In the genomic region with DNA sequence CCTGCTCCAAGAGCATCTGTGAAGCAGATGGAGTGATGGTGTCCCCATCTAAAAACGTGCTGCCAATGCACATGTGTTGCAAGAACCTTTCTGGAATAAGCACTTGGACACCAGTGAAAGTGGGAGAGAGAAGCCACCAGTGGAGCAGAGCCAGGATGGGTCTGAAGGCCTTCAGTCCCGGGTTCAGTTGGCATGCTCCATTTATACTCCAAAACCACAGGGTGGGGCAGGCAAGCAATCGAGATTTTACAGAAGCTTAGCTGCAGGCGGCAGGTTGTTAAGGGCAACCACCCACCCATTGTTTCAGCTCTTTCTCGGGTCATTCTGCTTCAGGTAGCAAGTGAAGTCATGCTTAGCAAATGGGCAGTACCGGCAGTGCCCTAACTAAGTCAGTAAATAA, we compare ENCODE assay signal across 18 mouse cellular contexts. TPM values are rescaled to one million over a fixed set of nuclear protein-coding genes. Genes with fewer than 3 reads are reported as not detected.
DNase-seq lines count a peak whose midpoint lies in the region; ATAC-seq and TF ChIP-seq lines count a peak whose summit lies in the region.
"Had no signal": no experiment of that assay in that cellular context is flagged by ENCODE, and none has a peak within 500 bp of the region (broad histone marks: within the 10 kb centered on the region; RNA-seq: fewer than 3 reads in every experiment).

No protein-coding gene starts in this region.

- H3K9me3 ChIP-seq in forebrain, embryonic 13.5 days (replicated peaks) = no peaks in the 10 kb centered on the region
- no peaks in the 10 kb centered on the region for H3K9me3 ChIP-seq in forebrain, embryonic 10.5 days
- H3K9me3 ChIP-seq: embryonic facial prominence, embryonic 12.5 days; hindbrain, embryonic 15.5 days; limb, embryonic 10.5 days; liver, embryonic 12.5 days; lung, embryonic 15.5 days had no signal

- DNase-seq in forebrain, embryonic 10.5 days (ENCODE audit: extremely low spot score, low spot score) = no peak
- DNase-seq in left cerebral cortex, postnatal 4 days = peak; percentile 48
- no peak for DNase-seq in left cerebral cortex, postnatal 14 days (ENCODE audit: low spot score in 2 of 2)
- DNase-seq in brain, embryonic 14.5 days (ENCODE audit: low read depth) = peak; percentile 48
- DNase-seq in layer of hippocampus, postnatal 36 days = peak; percentile 33 to 40
- DNase-seq in kidney, adult 8-10 months = no peak
- DNase-seq: gastrocnemius, adult 2 months; heart, adult 2 months; kidney, adult 2 months had no signal

- H3K4me1 ChIP-seq in forebrain, embryonic 13.5 days = peaks cover 11% of the 10 kb centered on the region
- peaks cover 18% of the 10 kb centered on the region for H3K4me1 ChIP-seq in forebrain, embryonic 10.5 days
- H3K4me1 ChIP-seq: hindbrain, embryonic 15.5 days; limb, embryonic 10.5 days; liver, embryonic 12.5 days; lung, embryonic 15.5 days had no signal

- no peaks in the 10 kb centered on the region for H3K36me3 ChIP-seq in forebrain, embryonic 13.5 days (ENCODE audit: poor library complexity, severe bottlenecking)
- no peaks in the 10 kb centered on the region for H3K36me3 ChIP-seq in forebrain, embryonic 10.5 days (replicated peaks)
- H3K36me3 ChIP-seq: embryonic facial prominence, embryonic 12.5 days; hindbrain, embryonic 15.5 days; limb, embryonic 10.5 days; liver, embryonic 12.5 days; lung, embryonic 15.5 days had no signal

- intact Hi-C loops in left cerebral cortex, postnatal 4 days (cut with DNase I) = loop anchor here (10.0 kb wide), 2 partner anchors 524 to 986 kb away; no protein-coding TSS in a partner anchor
- intact Hi-C loops in left cerebral cortex, postnatal 14 days (cut with DNase I) = no loop called here

- no peak overlapping the region for H3K9ac ChIP-seq in forebrain, embryonic 13.5 days
- H3K9ac ChIP-seq: embryonic facial prominence, embryonic 12.5 days; hindbrain, embryonic 15.5 days; liver, embryonic 12.5 days; lung, embryonic 15.5 days had no signal

- 0 out of 2 replicates have a peak, but pooled peaks have one; percentile 10 for ATAC-seq in forebrain, embryonic 13.5 days
- ATAC-seq in erythroid progenitor cell, adult 5-6 weeks (replicated peaks; ENCODE audit: low FRiP score, poor library complexity, severe bottlenecking) = no peak
- ATAC-seq: liver, embryonic 12.5 days had no signal

- no peak overlapping the region for H3K27ac ChIP-seq in forebrain, embryonic 13.5 days
- H3K27ac ChIP-seq in forebrain, embryonic 10.5 days = no peak overlapping the region
- H3K27ac ChIP-seq: embryonic facial prominence, embryonic 12.5 days; gastrocnemius, adult 2 months; heart, adult 2 months; hindbrain, embryonic 15.5 days; limb, embryonic 10.5 days; liver, embryonic 12.5 days; lung, embryonic 15.5 days had no signal

- no peak overlapping the region for H3K4me2 ChIP-seq in forebrain, embryonic 13.5 days
- H3K4me2 ChIP-seq: embryonic facial prominence, embryonic 12.5 days; hindbrain, embryonic 15.5 days; liver, embryonic 12.5 days; lung, embryonic 15.5 days had no signal

- H3K4me3 ChIP-seq in forebrain, embryonic 13.5 days = no peak overlapping the region
- no peak overlapping the region for H3K4me3 ChIP-seq in forebrain, embryonic 10.5 days
- H3K4me3 ChIP-seq: embryonic facial prominence, embryonic 12.5 days; gastrocnemius, adult 2 months; heart, adult 2 months; hindbrain, embryonic 15.5 days; limb, embryonic 10.5 days; liver, embryonic 12.5 days; lung, embryonic 15.5 days had no signal

- WGBS in forebrain, embryonic 13.5 days = 15% methylated on average over 6 of the region's 6 CpGs
- 26% methylated on average over 6 of the region's 6 CpGs for WGBS in forebrain, embryonic 10.5 days

- no peaks in the 10 kb centered on the region for H3K27me3 ChIP-seq in forebrain, embryonic 13.5 days
- no peaks in the 10 kb centered on the region; the same call in 1 of the 2 replicates for H3K27me3 ChIP-seq in forebrain, embryonic 10.5 days (ENCODE audit: poor library complexity, severe bottlenecking)
- H3K27me3 ChIP-seq: embryonic facial prominence, embryonic 12.5 days; hindbrain, embryonic 15.5 days; liver, embryonic 12.5 days; lung, embryonic 15.5 days had no signal

- no peak for TF ChIP-seq POLR2A in brain, embryonic 14.5 days (IDR thresholded peaks at IDR 0.05; ENCODE audit: borderline replicate concordance, extremely low read depth, insufficient read depth, insufficient read length, poor library complexity, severe bottlenecking)

- TF ChIP-seq CTCF in brain, embryonic 14.5 days (IDR thresholded peaks at IDR 0.05; ENCODE audit: borderline replicate concordance, extremely low read depth, insufficient read depth, insufficient read length) = no peak

RNA-seq across cellular contexts. Expression of a gene that starts 51.8 kb away (rescaled TPM):
- polyA plus RNA-seq in forebrain, embryonic 13.5 days (2015; fragmentation: Nextera tagmentation; extraction: Ambion mirVana) = 5.7 and 6.0 TPM in 2 replicates
- polyA plus RNA-seq in forebrain, embryonic 10.5 days (2016; fragmentation: Nextera tagmentation; extraction: Ambion mirVana) = 1.1 and 1.3 TPM in 2 replicates
- total RNA-seq in left cerebral cortex, postnatal 4 days (2021) = 10 to 100 TPM; 80.7 to 87.9 TPM
- 100 to 1,000 TPM; 327 to 351 TPM for total RNA-seq in left cerebral cortex, postnatal 14 days (2021)
- 4.7 and 7.0 TPM in 2 replicates for polyA plus RNA-seq in brain, embryonic 14.5 days (2012; rRNA removed)
- total RNA-seq in layer of hippocampus, postnatal 36 days (2021) = 100 to 1,000 TPM; 278 to 333 TPM
- total RNA-seq in erythroid progenitor cell, adult 5-6 weeks (2015; ENCODE audit: low replicate concordance) = not detected in 2 replicates
- total RNA-seq in erythroid progenitor cell, adult 5-6 weeks (2017; ENCODE audit: low replicate concordance) = not detected in 2 replicates
- total RNA-seq: common myeloid progenitor, adult 5-6 weeks; megakaryocyte, adult 5-6 weeks had no signal
- polyA plus RNA-seq: kidney, adult 2 months had no signal

Comparison
In these comparisons a context has a peak if more than half of its experiments do, and no peak if none do; other contexts are left out.
1. DNase-seq: peak in left cerebral cortex, postnatal 4 days (single experiment), brain, embryonic 14.5 days (single experiment) and layer of hippocampus, postnatal 36 days (2 of 2); none in forebrain, embryonic 10.5 days (single experiment), left cerebral cortex, postnatal 14 days (0 of 2) and kidney, adult 8-10 months (0 of 2).
2. RNA of a gene that starts 51.8 kb away (total RNA-seq): 327 to 351 TPM in left cerebral cortex, postnatal 14 days, 278 to 333 TPM in layer of hippocampus, postnatal 36 days and 80.7 to 87.9 TPM in left cerebral cortex, postnatal 4 days; not detected in erythroid progenitor cell, adult 5-6 weeks; every median in the first group is over 10 times any median in the second.